Mouse (Mus musculus) central nervous system, embryonic 18 days (tissue): ENCODE measurements around the gene Pogz. TPM values are rescaled to one million over a fixed set of nuclear protein-coding genes. Genes with fewer than 3 reads are reported as not detected.

Experiments
- polyA plus RNA-seq: library from polyadenylated mRNA; depleted of rRNA; stranded (reverse); fragments of >200 nt; gene quantifications from 2 replicates; pipeline ENCODE4 v1.2.3, GENCODE M21; 2012; rRNA removed

Gene Pogz
- 53.2 and 57.5 TPM in 2 replicates for polyA plus RNA-seq

GRCm38 (mm10) chr3:94837183-94837890 is at the start of gene Pogz:
Pogz (plus strand) TSS chr3:94837567.

GRCm38 (mm10) chr3:94886316-94887224 is 49.2 kb downstream of the Pogz start, which contains the start of gene Psmb4:
Psmb4 (minus strand) TSS chr3:94886961.

Other genes with a start within 250 kb of the Pogz start
- not detected in 2 replicates for gene Gm10972, start 194.5 kb upstream of the Pogz start, polyA plus RNA-seq
- 5.0 and 6.1 TPM in 2 replicates for gene Tuft1, start 178.7 kb upstream of the Pogz start, polyA plus RNA-seq
- gene Selenbp2, start 144.0 kb upstream of the Pogz start, polyA plus RNA-seq = 0.29 and 0.62 TPM in 2 replicates
- 9.8 and 11.0 TPM in 2 replicates for gene Cgn, start 51.1 kb upstream of the Pogz start, polyA plus RNA-seq
- gene Psmb4, start 49.4 kb downstream of the Pogz start, polyA plus RNA-seq = 361 and 392 TPM in 2 replicates
- gene Selenbp1, start 95.5 kb downstream of the Pogz start, polyA plus RNA-seq = 10.1 and 10.6 TPM in 2 replicates
- gene Rfx5, start 116.5 kb downstream of the Pogz start, polyA plus RNA-seq = 27.4 and 28.5 TPM in 2 replicates
- 52.4 and 57.0 TPM in 2 replicates for gene Pi4kb, start 137.2 kb downstream of the Pogz start, polyA plus RNA-seq
- 13.9 and 15.7 TPM in 2 replicates for gene Zfp687, start 177.9 kb downstream of the Pogz start, polyA plus RNA-seq
- gene Psmd4, start 205.0 kb downstream of the Pogz start, polyA plus RNA-seq = 262 and 277 TPM in 2 replicates